Mouse (Mus musculus): ENCODE measurements at regions not wholly inside any gene's neighbourhood (a gene's known extent, or its start where the extent isn't known, plus 50 kb on each side); places are given as distances from the start of the nearest gene placed in this dataset.
A peak's percentile ranks its signal among the peaks of the same experiment; 100 is the strongest.

- ATAC-seq (ENCODE audit: low read depth) (peak; percentile 67; the same call in 1 of the 2 replicates), DNase-seq (ENCODE audit: low spot score) (peak; percentile 60)
- Histone ChIP-seq H3K9me3 (ENCODE audit: control insufficient read depth, low read length) (no peaks in the 10 kb centered on the region), H3K27ac (replicated peaks; ENCODE audit: low read depth, low read length) (no peak overlapping the region), H3K4me3 (ENCODE audit: low read depth, low read length) (no peak overlapping the region), H3K4me1 (ENCODE audit: control insufficient read depth, insufficient read depth, low read length) (peaks cover 29% of the 10 kb centered on the region), H3K9ac (ENCODE audit: low read depth, low read length) (no peak overlapping the region), H3K27me3 (replicated peaks; ENCODE audit: control insufficient read depth, insufficient read depth, low read length) (no peaks in the 10 kb centered on the region), H3K36me3 (ENCODE audit: control insufficient read depth, insufficient read depth, low read length) (no peaks in the 10 kb centered on the region), H3K4me2 (ENCODE audit: low read depth, low read length) (no peak overlapping the region)
- 55% methylated on average over 15 of the region's 15 CpGs for WGBS
Measured at GRCm38 (mm10) chr1:151066379-151067128, 73.3 kb upstream of the Hmcn1 start.

GRCm38 (mm10) chr1:151074508-151075314 is 81.5 kb upstream of the Hmcn1 start:
- Histone ChIP-seq H3K4me2 (ENCODE audit: low read depth, low read length) (no peak overlapping the region), H3K27ac (replicated peaks; ENCODE audit: low read depth, low read length) (no peak overlapping the region), H3K9ac (ENCODE audit: low read depth, low read length) (no peak overlapping the region), H3K4me3 (ENCODE audit: low read depth, low read length) (no peak overlapping the region), H3K27me3 (replicated peaks; ENCODE audit: control insufficient read depth, insufficient read depth, low read length) (no peaks in the 10 kb centered on the region), H3K9me3 (ENCODE audit: control insufficient read depth, low read length) (no peaks in the 10 kb centered on the region), H3K36me3 (ENCODE audit: control insufficient read depth, insufficient read depth, low read length) (no peaks in the 10 kb centered on the region), H3K4me1 (ENCODE audit: control insufficient read depth, insufficient read depth, low read length) (no peaks in the 10 kb centered on the region)
- ATAC-seq (ENCODE audit: low read depth): no peak
- 89% methylated on average over 16 of the region's 16 CpGs for WGBS
- no peak for DNase-seq (ENCODE audit: low spot score)

GRCm38 (mm10) chr1:151075541-151075940 is 82.3 kb upstream of the Hmcn1 start:
- DNase-seq (ENCODE audit: low spot score) (no peak), ATAC-seq (ENCODE audit: low read depth) (no peak)
- H3K36me3 ChIP-seq (ENCODE audit: control insufficient read depth, insufficient read depth, low read length): no peaks in the 10 kb centered on the region
- no peak overlapping the region for H3K4me2 ChIP-seq (ENCODE audit: low read depth, low read length)
- 88% methylated on average over 6 of the region's 6 CpGs for WGBS
- H3K9ac ChIP-seq (ENCODE audit: low read depth, low read length): no peak overlapping the region
- H3K4me3 ChIP-seq (ENCODE audit: low read depth, low read length): no peak overlapping the region
- H3K9me3 ChIP-seq (ENCODE audit: control insufficient read depth, low read length): no peaks in the 10 kb centered on the region
- H3K27me3 ChIP-seq (replicated peaks; ENCODE audit: control insufficient read depth, insufficient read depth, low read length): no peaks in the 10 kb centered on the region
- H3K27ac ChIP-seq (replicated peaks; ENCODE audit: low read depth, low read length): no peak overlapping the region
- no peaks in the 10 kb centered on the region for H3K4me1 ChIP-seq (ENCODE audit: control insufficient read depth, insufficient read depth, low read length)

GRCm38 (mm10) chr1:151078909-151079522 is 85.8 kb upstream of the Hmcn1 start:
- Histone ChIP-seq H3K9ac (ENCODE audit: low read depth, low read length) (no peak overlapping the region), H3K4me1 (ENCODE audit: control insufficient read depth, insufficient read depth, low read length) (no peaks in the 10 kb centered on the region), H3K27ac (replicated peaks; ENCODE audit: low read depth, low read length) (no peak overlapping the region), H3K9me3 (ENCODE audit: control insufficient read depth, low read length) (no peaks in the 10 kb centered on the region), H3K4me2 (ENCODE audit: low read depth, low read length) (no peak overlapping the region), H3K4me3 (ENCODE audit: low read depth, low read length) (no peak overlapping the region), H3K36me3 (ENCODE audit: control insufficient read depth, insufficient read depth, low read length) (no peaks in the 10 kb centered on the region), H3K27me3 (replicated peaks; ENCODE audit: control insufficient read depth, insufficient read depth, low read length) (no peaks in the 10 kb centered on the region)
- ATAC-seq (ENCODE audit: low read depth) (peak; percentile 75), DNase-seq (ENCODE audit: low spot score) (peak; percentile 77)
- 32% methylated on average over 16 of the region's 16 CpGs for WGBS

GRCm38 (mm10) chr1:151079614-151080360 is 86.6 kb upstream of the Hmcn1 start:
- Histone ChIP-seq H3K9ac (ENCODE audit: low read depth, low read length) (no peak overlapping the region), H3K36me3 (ENCODE audit: control insufficient read depth, insufficient read depth, low read length) (no peaks in the 10 kb centered on the region), H3K4me3 (ENCODE audit: low read depth, low read length) (no peak overlapping the region), H3K4me1 (ENCODE audit: control insufficient read depth, insufficient read depth, low read length) (no peaks in the 10 kb centered on the region), H3K4me2 (ENCODE audit: low read depth, low read length) (no peak overlapping the region), H3K9me3 (ENCODE audit: control insufficient read depth, low read length) (no peaks in the 10 kb centered on the region), H3K27me3 (replicated peaks; ENCODE audit: control insufficient read depth, insufficient read depth, low read length) (no peaks in the 10 kb centered on the region), H3K27ac (replicated peaks; ENCODE audit: low read depth, low read length) (no peak overlapping the region)
- no peak for ATAC-seq (ENCODE audit: low read depth)
- WGBS: 80% methylated on average over 15 of the region's 15 CpGs
- DNase-seq (ENCODE audit: low spot score): no peak

- H3K9me3 ChIP-seq (ENCODE audit: control insufficient read depth, low read length): no peaks in the 10 kb centered on the region
- no peaks in the 10 kb centered on the region for H3K36me3 ChIP-seq (ENCODE audit: control insufficient read depth, insufficient read depth, low read length)
- ATAC-seq (ENCODE audit: low read depth) (no peak), DNase-seq (ENCODE audit: low spot score) (peak; percentile 11)
- no peaks in the 10 kb centered on the region for H3K27me3 ChIP-seq (replicated peaks; ENCODE audit: control insufficient read depth, insufficient read depth, low read length)
- no peak overlapping the region for H3K4me2 ChIP-seq (ENCODE audit: low read depth, low read length)
- H3K4me1 ChIP-seq (ENCODE audit: control insufficient read depth, insufficient read depth, low read length): no peaks in the 10 kb centered on the region
- H3K27ac ChIP-seq (replicated peaks; ENCODE audit: low read depth, low read length): no peak overlapping the region
- H3K9ac ChIP-seq (ENCODE audit: low read depth, low read length): no peak overlapping the region
- 62% methylated on average over 9 of the region's 9 CpGs for WGBS
- H3K4me3 ChIP-seq (ENCODE audit: low read depth, low read length): no peak overlapping the region
Measured at GRCm38 (mm10) chr1:151080510-151080980, 87.3 kb upstream of the Hmcn1 start.

- Histone ChIP-seq H3K36me3 (ENCODE audit: control insufficient read depth, insufficient read depth, low read length) (no peaks in the 10 kb centered on the region), H3K9ac (ENCODE audit: low read depth, low read length) (no peak overlapping the region), H3K27me3 (replicated peaks; ENCODE audit: control insufficient read depth, insufficient read depth, low read length) (no peaks in the 10 kb centered on the region), H3K4me2 (ENCODE audit: low read depth, low read length) (no peak overlapping the region), H3K4me3 (ENCODE audit: low read depth, low read length) (no peak overlapping the region), H3K9me3 (ENCODE audit: control insufficient read depth, low read length) (no peaks in the 10 kb centered on the region), H3K4me1 (ENCODE audit: control insufficient read depth, insufficient read depth, low read length) (no peaks in the 10 kb centered on the region), H3K27ac (replicated peaks; ENCODE audit: low read depth, low read length) (no peak overlapping the region)
- DNase-seq (ENCODE audit: low spot score) (no peak), ATAC-seq (ENCODE audit: low read depth) (no peak)
- 81% methylated on average over 5 of the region's 5 CpGs for WGBS
Measured at GRCm38 (mm10) chr1:151082510-151083033, 89.3 kb upstream of the Hmcn1 start.

- ATAC-seq (ENCODE audit: low read depth) (no peak), DNase-seq (ENCODE audit: low spot score) (no peak)
- Histone ChIP-seq H3K27me3 (replicated peaks; ENCODE audit: control insufficient read depth, insufficient read depth, low read length) (no peaks in the 10 kb centered on the region), H3K4me3 (ENCODE audit: low read depth, low read length) (no peak overlapping the region), H3K4me1 (ENCODE audit: control insufficient read depth, insufficient read depth, low read length) (no peaks in the 10 kb centered on the region), H3K9me3 (ENCODE audit: control insufficient read depth, low read length) (no peaks in the 10 kb centered on the region), H3K4me2 (ENCODE audit: low read depth, low read length) (no peak overlapping the region), H3K9ac (ENCODE audit: low read depth, low read length) (no peak overlapping the region), H3K36me3 (ENCODE audit: control insufficient read depth, insufficient read depth, low read length) (no peaks in the 10 kb centered on the region), H3K27ac (replicated peaks; ENCODE audit: low read depth, low read length) (no peak overlapping the region)
- 83% methylated on average over 2 of the region's 2 CpGs for WGBS
Measured at GRCm38 (mm10) chr1:151083806-151084205, 90.6 kb upstream of the Hmcn1 start.

All from embryonic facial prominence, embryonic 14.5 days (tissue).